Mouse (Mus musculus) intestine, embryonic 14.5 days (tissue): ENCODE measurements at regions not wholly inside any gene's neighbourhood (a gene's known extent, or its start where the extent isn't known, plus 50 kb on each side); places are given as distances from the start of the nearest gene placed in this dataset.

Experiments
- ATAC-seq: fragments of 200-750 bp; cut with Nextera tagmentation; replicated peaks from 2 replicates; pipeline ENCODE4 v1.8.0; 2017; ENCODE audit warnings: low read depth, moderate number of reproducible peaks, moderate TSS enrichment, moderate library complexity; ENCODE audit not compliant: low FRiP score, low TSS enrichment
- DNase-seq: peaks from one replicate; pipeline ENCODE4 v3.0.0-alpha.2; 2018; ENCODE audit warnings: low spot score
- H3K27ac ChIP-seq: fragments of 300-500 bp; sonication (generic); 2 replicates; pipeline ENCODE4 v1.5.1; 2014; ENCODE audit warnings: low read depth, mild to moderate bottlenecking, control low read depth
- H3K27me3 ChIP-seq: fragments of 300-500 bp; sonication (generic); replicated peaks from 2 replicates; pipeline ENCODE4 v1.6.1; 2014; ENCODE audit warnings: low read length, control low read depth; ENCODE audit not compliant: control insufficient read depth, insufficient read depth
- H3K36me3 ChIP-seq: fragments of 300-500 bp; sonication (generic); 2 replicates; pipeline ENCODE4 v1.6.1; 2014; ENCODE audit warnings: low read length, control low read depth; ENCODE audit not compliant: control insufficient read depth, insufficient read depth
- H3K4me1 ChIP-seq: fragments of 300-500 bp; sonication (generic); replicated peaks from 2 replicates; pipeline ENCODE4 v1.6.1; 2014; ENCODE audit warnings: low read length, control low read depth, mixed read lengths; ENCODE audit not compliant: control insufficient read depth, insufficient read depth
- H3K4me2 ChIP-seq: fragments of 300-500 bp; sonication (generic); 2 replicates; pipeline ENCODE4 v1.6.1; 2014; ENCODE audit warnings: low read length
- H3K4me3 ChIP-seq: fragments of 300-500 bp; sonication (generic); 2 replicates; pipeline ENCODE4 v1.5.1; 2014; ENCODE audit warnings: low read depth, low read length, control low read depth, mixed read lengths
- H3K9ac ChIP-seq: fragments of 300-500 bp; sonication (generic); 2 replicates; pipeline ENCODE4 v1.6.1; 2014; ENCODE audit warnings: mild to moderate bottlenecking, low read length
- H3K9me3 ChIP-seq: fragments of 300-500 bp; sonication (generic); 2 replicates; pipeline ENCODE4 v1.6.1; 2016; ENCODE audit warnings: low read length, control low read depth; ENCODE audit not compliant: control insufficient read depth
- WGBS: fragments of 180-500 bp; shearing (Covaris S2); extraction: QIAGEN DNeasy Blood & Tissue Kit; methylation state at CpG from one replicate; pipeline ENCODE4 v1.1.7; 2014; 5-methylcytosine and 5-hydroxymethylcytosine counted together

- Histone ChIP-seq H3K9me3 (no peaks in the 10 kb centered on the region), H3K27me3 (no peaks in the 10 kb centered on the region), H3K4me1 (peaks cover 5% of the 10 kb centered on the region; the same call in 1 of the 2 replicates), H3K9ac (no peak overlapping the region), H3K4me2 (no peak overlapping the region), H3K36me3 (no peaks in the 10 kb centered on the region), H3K4me3 (no peak overlapping the region), H3K27ac (no peak overlapping the region)
- 69% methylated on average over 1 of the region's 1 CpGs for WGBS
- no peak for ATAC-seq
- no peak for DNase-seq
Observed at GRCm38 (mm10) chr2:147989616-147990015, 57.2 kb downstream of the Foxa2 start.

DNA sequence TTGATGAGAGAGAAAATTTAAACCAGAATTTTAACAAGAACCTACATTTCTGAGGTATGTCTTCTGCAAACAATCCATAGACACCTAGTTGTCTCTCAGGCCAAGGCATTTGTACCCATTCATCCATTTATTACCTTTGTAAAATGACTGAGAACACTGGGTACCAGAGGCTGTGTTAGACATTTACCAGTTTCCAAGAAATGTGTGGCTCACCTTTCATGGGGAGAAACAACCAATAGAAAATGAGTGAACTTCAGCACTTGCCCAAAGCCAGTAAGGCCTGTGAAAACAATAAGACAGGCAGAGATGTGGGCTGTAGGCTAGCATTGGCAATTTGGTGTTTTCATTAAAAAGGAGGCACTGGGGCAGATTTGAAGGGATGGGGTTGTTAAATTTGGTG, 58.2 kb downstream of the Foxa2 start:
- Histone ChIP-seq H3K36me3 (no peaks in the 10 kb centered on the region), H3K4me2 (no peak overlapping the region), H3K9ac (no peak overlapping the region), H3K27ac (no peak overlapping the region), H3K9me3 (no peaks in the 10 kb centered on the region), H3K4me1 (peaks cover 5% of the 10 kb centered on the region; the same call in 1 of the 2 replicates), H3K27me3 (no peaks in the 10 kb centered on the region), H3K4me3 (no peak overlapping the region)
- ATAC-seq (no peak), DNase-seq (no peak)

DNA sequence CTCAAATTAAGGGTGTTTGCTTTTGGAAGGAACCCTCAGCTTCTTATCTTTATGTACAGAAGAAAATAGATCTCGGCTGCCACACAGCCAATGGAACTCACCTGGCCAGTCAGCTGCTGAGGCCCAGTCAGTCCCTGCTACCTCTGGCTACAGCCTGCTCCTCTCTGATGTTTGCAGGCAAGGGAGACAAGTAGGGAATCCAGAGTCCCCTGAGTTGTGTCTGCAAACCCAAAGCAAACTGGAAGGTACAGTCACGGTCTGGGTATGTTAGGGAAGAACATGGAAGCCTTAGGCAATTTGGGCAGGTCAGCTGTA, 61.6 kb downstream of the Foxa2 start:
- peak; percentile 76 for ATAC-seq
- Histone ChIP-seq H3K9me3 (no peaks in the 10 kb centered on the region), H3K27me3 (no peaks in the 10 kb centered on the region), H3K9ac (no peak overlapping the region), H3K4me3 (no peak overlapping the region), H3K27ac (no peak overlapping the region), H3K4me1 (no peaks in the 10 kb centered on the region), H3K36me3 (no peaks in the 10 kb centered on the region), H3K4me2 (no peak overlapping the region)
- 36% methylated on average over 2 of the region's 2 CpGs for WGBS
- DNase-seq = no peak

DNA sequence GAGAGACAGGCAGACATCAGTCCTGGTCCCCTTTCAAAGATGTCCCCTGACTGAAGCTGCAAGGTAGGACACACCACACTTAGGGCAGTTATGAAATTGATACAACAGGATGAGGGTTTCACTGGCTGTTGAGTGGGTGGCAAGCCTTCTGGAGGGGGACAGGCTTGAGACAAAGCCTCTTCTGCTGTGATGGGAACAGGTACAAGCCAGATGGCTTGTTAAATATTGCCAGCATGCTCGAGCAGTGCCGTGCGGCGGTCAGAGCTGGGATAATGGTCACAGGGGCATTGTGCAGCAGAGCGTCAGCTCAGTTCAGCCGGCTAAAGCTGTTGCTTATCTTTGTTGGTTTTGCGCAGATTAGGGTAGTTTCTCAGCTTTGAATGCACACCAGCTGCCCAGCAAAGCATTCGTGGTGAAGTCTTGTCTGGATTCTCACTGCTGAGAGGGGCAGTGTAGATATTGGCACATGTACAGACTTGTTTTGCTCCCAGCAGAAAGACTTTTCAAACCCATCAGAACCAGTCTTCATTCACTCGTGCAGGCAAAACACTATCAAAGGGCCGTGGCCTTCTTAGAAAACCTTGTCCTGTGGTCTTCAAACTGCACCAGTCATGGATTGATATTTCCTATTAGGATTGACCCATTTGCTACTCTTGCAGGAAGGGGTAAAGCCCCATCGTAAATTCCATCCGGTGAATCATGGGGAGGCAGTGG, 62.1 kb downstream of the Foxa2 start:
- peak; percentile 58 for DNase-seq
- Histone ChIP-seq H3K27ac (no peak overlapping the region), H3K9me3 (no peaks in the 10 kb centered on the region), H3K27me3 (no peaks in the 10 kb centered on the region), H3K4me2 (no peak overlapping the region), H3K9ac (no peak overlapping the region), H3K4me3 (no peak overlapping the region), H3K36me3 (no peaks in the 10 kb centered on the region), H3K4me1 (no peaks in the 10 kb centered on the region)
- ATAC-seq = peak; percentile 63; the same call in 1 of the 2 replicates
- WGBS = 40% methylated on average over 12 of the region's 12 CpGs

GRCm38 (mm10) chr2:147980929-147981479, 65.8 kb downstream of the Foxa2 start:
- no peaks in the 10 kb centered on the region for H3K4me1 ChIP-seq
- DNase-seq = no peak
- no peak overlapping the region for H3K27ac ChIP-seq
- no peak overlapping the region for H3K9ac ChIP-seq
- 79% methylated on average over 6 of the region's 6 CpGs for WGBS
- H3K4me2 ChIP-seq = no peak overlapping the region
- no peaks in the 10 kb centered on the region for H3K27me3 ChIP-seq
- ATAC-seq = no peak
- H3K36me3 ChIP-seq = no peaks in the 10 kb centered on the region
- no peaks in the 10 kb centered on the region for H3K9me3 ChIP-seq
- no peak overlapping the region for H3K4me3 ChIP-seq

- Histone ChIP-seq H3K36me3 (no peaks in the 10 kb centered on the region), H3K27ac (no peak overlapping the region), H3K9ac (no peak overlapping the region), H3K27me3 (no peaks in the 10 kb centered on the region), H3K4me2 (no peak overlapping the region), H3K4me3 (no peak overlapping the region), H3K9me3 (no peaks in the 10 kb centered on the region), H3K4me1 (no peaks in the 10 kb centered on the region)
- 92% methylated on average over 1 of the region's 1 CpGs for WGBS
- no peak for DNase-seq
- ATAC-seq = no peak
Observed at GRCm38 (mm10) chr2:147980408-147980807, 66.4 kb downstream of the Foxa2 start.

DNA sequence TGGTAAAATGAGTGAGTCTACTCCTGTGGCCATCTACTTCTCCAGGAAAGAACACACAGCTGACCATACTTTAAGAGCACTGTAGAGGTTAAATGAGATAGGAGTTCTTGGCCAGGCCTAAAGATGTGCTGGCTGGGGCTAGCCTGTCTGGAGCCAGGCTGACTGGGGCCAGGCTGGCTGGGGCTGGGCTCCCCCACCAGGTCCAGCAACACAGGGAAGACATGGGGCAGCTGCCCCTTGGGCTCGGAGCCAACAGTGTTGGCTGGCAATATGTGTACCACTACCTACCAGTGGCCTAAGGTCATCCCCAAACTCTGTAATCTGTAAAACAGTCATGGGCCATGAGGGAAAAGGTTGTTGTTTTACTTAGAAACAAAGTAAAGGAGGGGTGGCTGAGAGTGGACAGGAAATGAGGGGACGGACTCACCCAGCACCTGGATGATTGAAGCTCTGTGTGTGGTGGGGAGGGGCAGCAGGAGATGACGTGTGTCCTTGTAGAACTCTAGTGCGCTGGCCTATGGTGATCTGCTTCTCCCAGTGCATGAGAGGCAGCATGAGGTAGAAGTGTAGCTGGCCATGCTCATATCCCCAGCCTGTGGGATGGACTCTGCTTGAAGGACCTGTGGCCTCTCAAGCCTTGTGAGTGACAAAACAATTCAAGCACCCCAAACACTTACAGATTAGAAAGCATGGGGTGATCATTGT, 67.0 kb downstream of the Foxa2 start:
- DNase-seq = no peak
- Histone ChIP-seq H3K9ac (no peak overlapping the region), H3K9me3 (no peaks in the 10 kb centered on the region), H3K27me3 (no peaks in the 10 kb centered on the region), H3K27ac (no peak overlapping the region), H3K36me3 (no peaks in the 10 kb centered on the region), H3K4me1 (no peaks in the 10 kb centered on the region), H3K4me2 (no peak overlapping the region), H3K4me3 (no peak overlapping the region)
- no peak for ATAC-seq
- 69% methylated on average over 4 of the region's 4 CpGs for WGBS

- Histone ChIP-seq H3K36me3 (no peaks in the 10 kb centered on the region), H3K27me3 (no peaks in the 10 kb centered on the region), H3K4me3 (no peak overlapping the region), H3K27ac (no peak overlapping the region), H3K4me1 (no peaks in the 10 kb centered on the region), H3K9me3 (no peaks in the 10 kb centered on the region), H3K4me2 (no peak overlapping the region), H3K9ac (no peak overlapping the region)
- 78% methylated on average over 1 of the region's 1 CpGs for WGBS
- DNase-seq = no peak
- ATAC-seq = no peak
Observed at GRCm38 (mm10) chr2:147979001-147979400, 67.8 kb downstream of the Foxa2 start.

DNA sequence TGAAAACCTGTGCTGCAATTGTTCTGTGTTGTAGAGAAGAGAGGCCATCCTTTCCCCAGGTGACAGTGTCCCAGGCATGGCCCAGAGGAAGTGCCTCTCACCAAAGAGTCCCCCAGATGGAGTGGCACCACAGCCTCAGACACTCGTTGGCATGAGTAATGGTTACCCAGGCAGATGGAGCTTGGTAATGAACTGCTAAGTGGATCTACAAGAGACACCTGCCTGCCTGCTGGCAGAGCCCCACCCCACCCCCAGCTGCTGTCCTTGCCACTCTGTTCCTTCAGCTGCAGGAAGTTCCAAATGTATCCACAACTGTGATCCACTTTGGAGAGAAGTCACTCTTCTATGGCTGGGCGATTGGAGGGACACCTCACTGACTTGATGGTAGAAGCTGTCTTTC, 72.0 kb downstream of the Foxa2 start:
- 57% methylated on average over 2 of the region's 2 CpGs for WGBS

More for the DNA sequence above, 72.0 kb downstream of the Foxa2 start:
- Histone ChIP-seq H3K9me3 (no peaks in the 10 kb centered on the region), H3K9ac (no peak overlapping the region), H3K27ac (no peak overlapping the region), H3K27me3 (no peaks in the 10 kb centered on the region), H3K36me3 (no peaks in the 10 kb centered on the region), H3K4me3 (no peak overlapping the region), H3K4me1 (no peaks in the 10 kb centered on the region), H3K4me2 (no peak overlapping the region)
- DNase-seq (no peak), ATAC-seq (no peak)
